Mouse (Mus musculus): ENCODE data around the gene Trex1. TPM values are rescaled to one million over a fixed set of nuclear protein-coding genes. Genes with fewer than 3 reads are reported as not detected.

Trex1 gene
- polyA plus RNA-seq, 1 experiment from 2014 or later = 14.3 TPM

GRCm38 (mm10) chr9:109055271-109056030 lies 4.1 kb downstream of the Trex1 start:
- Histone ChIP-seq H3K4me1 (ENCODE audit: insufficient read depth) (peaks cover 35% of the 10 kb centered on the region), H3K36me3 (replicated peaks; ENCODE audit: insufficient read depth, low read length) (peaks cover 29% of the 10 kb centered on the region), H3K9ac (replicated peaks) (peak overlapping the region; percentile 66), H3K9me3 (ENCODE audit: low read length) (no peaks in the 10 kb centered on the region), H3K4me2 (ENCODE audit: low read depth, low read length) (peak overlapping the region; percentile 55), H3K27me3 (ENCODE audit: insufficient read depth, low read length) (no peaks in the 10 kb centered on the region), H3K27ac (ENCODE audit: low read depth) (peak overlapping the region; percentile 79), H3K4me3 (ENCODE audit: low read depth, low read length) (peak overlapping the region; percentile 21)
- WGBS (ENCODE audit: insufficient replicate concordance) = 85% methylated on average over 12 of the region's 12 CpGs
- DNase-seq (no peak), ATAC-seq (no peak)
- no peak for TF ChIP-seq CTCF (IDR thresholded peaks at IDR 0.05; ENCODE audit: low read depth)
- TF ChIP-seq EP300 (IDR thresholded peaks at IDR 0.05; ENCODE audit: low read depth) = no peak

- WGBS (ENCODE audit: insufficient replicate concordance) = 2% methylated on average over 7 of the region's 7 CpGs
- no peak for TF ChIP-seq CTCF (IDR thresholded peaks at IDR 0.05; ENCODE audit: low read depth)
- TF ChIP-seq EP300 (IDR thresholded peaks at IDR 0.05; ENCODE audit: low read depth) = peak; percentile 52
- ATAC-seq (peak; percentile 62), DNase-seq (peak; percentile 70)
- Histone ChIP-seq H3K27ac (ENCODE audit: low read depth) (peak overlapping the region; percentile 79), H3K36me3 (replicated peaks; ENCODE audit: insufficient read depth, low read length) (peaks cover 27% of the 10 kb centered on the region), H3K27me3 (ENCODE audit: insufficient read depth, low read length) (no peaks in the 10 kb centered on the region), H3K9ac (replicated peaks) (peak overlapping the region; percentile 66), H3K4me3 (ENCODE audit: low read depth, low read length) (peak overlapping the region; percentile 21), H3K4me2 (ENCODE audit: low read depth, low read length) (peak overlapping the region; percentile 55), H3K4me1 (ENCODE audit: insufficient read depth) (peaks cover 32% of the 10 kb centered on the region), H3K9me3 (ENCODE audit: low read length) (no peaks in the 10 kb centered on the region)
Measured at GRCm38 (mm10) chr9:109054712-109055111, 4.8 kb downstream of the Trex1 start.

GRCm38 (mm10) chr9:109053851-109054250 lies 5.7 kb downstream of the Trex1 start:
- 67% methylated on average over 6 of the region's 6 CpGs for WGBS (ENCODE audit: insufficient replicate concordance)
- DNase-seq = no peak
- Histone ChIP-seq H3K9me3 (ENCODE audit: low read length) (no peaks in the 10 kb centered on the region), H3K27ac (ENCODE audit: low read depth) (peak overlapping the region; percentile 79; the same call in 1 of the 2 replicates), H3K27me3 (ENCODE audit: insufficient read depth, low read length) (no peaks in the 10 kb centered on the region), H3K4me2 (ENCODE audit: low read depth, low read length) (peak overlapping the region; percentile 55; the same call in 1 of the 2 replicates), H3K4me3 (ENCODE audit: low read depth, low read length) (no peak overlapping the region), H3K36me3 (replicated peaks; ENCODE audit: insufficient read depth, low read length) (peaks cover 30% of the 10 kb centered on the region), H3K9ac (replicated peaks) (no peak overlapping the region), H3K4me1 (ENCODE audit: insufficient read depth) (peaks cover 30% of the 10 kb centered on the region)
- ATAC-seq = no peak
- no peak for TF ChIP-seq EP300 (IDR thresholded peaks at IDR 0.05; ENCODE audit: low read depth)

DNA sequence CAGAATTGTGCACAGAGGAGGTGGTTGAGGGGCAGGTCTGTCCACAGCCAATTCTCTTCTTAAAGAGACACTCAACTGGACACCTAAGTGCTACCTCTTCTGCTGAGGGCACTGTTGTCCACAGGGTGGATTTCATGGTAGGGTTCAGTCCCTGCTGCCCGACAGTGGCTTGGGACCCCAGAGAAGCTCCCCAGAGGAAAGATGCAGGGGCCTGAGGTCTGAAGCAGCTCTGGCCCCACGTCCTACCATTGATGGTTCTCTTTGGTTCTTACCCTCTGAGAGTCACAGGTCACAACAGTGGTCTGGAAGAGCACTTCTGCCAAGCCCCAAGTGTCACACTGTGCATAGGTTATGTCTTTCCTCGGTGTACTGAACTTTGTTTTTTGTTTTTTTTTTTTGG lies 6.2 kb downstream of the Trex1 start:
- ATAC-seq = no peak
- no peaks in the 10 kb centered on the region for H3K9me3 ChIP-seq (ENCODE audit: low read length)
- H3K36me3 ChIP-seq (replicated peaks; ENCODE audit: insufficient read depth, low read length) = peaks cover 26% of the 10 kb centered on the region
- H3K27ac ChIP-seq (ENCODE audit: low read depth) = no peak overlapping the region
- no peak for TF ChIP-seq CTCF (IDR thresholded peaks at IDR 0.05; ENCODE audit: low read depth)
- TF ChIP-seq EP300 (IDR thresholded peaks at IDR 0.05; ENCODE audit: low read depth) = no peak
- no peak overlapping the region for H3K4me2 ChIP-seq (ENCODE audit: low read depth, low read length)
- no peak overlapping the region for H3K4me3 ChIP-seq (ENCODE audit: low read depth, low read length)
- no peaks in the 10 kb centered on the region for H3K27me3 ChIP-seq (ENCODE audit: insufficient read depth, low read length)
- DNase-seq = no peak
- no peak overlapping the region for H3K9ac ChIP-seq (replicated peaks)
- peaks cover 25% of the 10 kb centered on the region for H3K4me1 ChIP-seq (ENCODE audit: insufficient read depth)
- 80% methylated on average over 3 of the region's 3 CpGs for WGBS (ENCODE audit: insufficient replicate concordance)

- TF ChIP-seq CTCF (IDR thresholded peaks at IDR 0.05; ENCODE audit: low read depth) (no peak), EP300 (IDR thresholded peaks at IDR 0.05; ENCODE audit: low read depth) (no peak)
- no peaks in the 10 kb centered on the region for H3K27me3 ChIP-seq (ENCODE audit: insufficient read depth, low read length)
- peaks cover 21% of the 10 kb centered on the region for H3K36me3 ChIP-seq (replicated peaks; ENCODE audit: insufficient read depth, low read length)
- no peak overlapping the region for H3K4me3 ChIP-seq (ENCODE audit: low read depth, low read length)
- peaks cover 21% of the 10 kb centered on the region for H3K4me1 ChIP-seq (ENCODE audit: insufficient read depth)
- H3K9me3 ChIP-seq (ENCODE audit: low read length) = no peaks in the 10 kb centered on the region
- H3K9ac ChIP-seq (replicated peaks) = no peak overlapping the region
- ATAC-seq (no peak), DNase-seq (no peak)
- H3K27ac ChIP-seq (ENCODE audit: low read depth) = no peak overlapping the region
- H3K4me2 ChIP-seq (ENCODE audit: low read depth, low read length) = no peak overlapping the region
- WGBS (ENCODE audit: insufficient replicate concordance) = 87% methylated on average over 9 of the region's 9 CpGs
Measured at GRCm38 (mm10) chr9:109052490-109053260, 6.9 kb downstream of the Trex1 start.

Data from liver, postnatal 0 days (tissue).